Mouse (Mus musculus): ENCODE results near the gene Polg. TPM values are rescaled to one million over a fixed set of nuclear protein-coding genes. Genes with fewer than 3 reads are reported as not detected.

The Polg gene
- total RNA-seq, 2 experiments from 2014 or later: 34.9 to 61.0 TPM

Other genes starting within 250 kb of the Polg start
- gene Abhd2, start 193.2 kb downstream of the Polg start, total RNA-seq (2014; fragmentation: Nextera tagmentation): 55.3 and 56.0 TPM in 2 replicates
- 33.3 and 33.4 TPM in 2 replicates for gene Abhd2, start 193.2 kb downstream of the Polg start, total RNA-seq (2017)
- gene Rlbp1, start 79.3 kb downstream of the Polg start, total RNA-seq (2014; fragmentation: Nextera tagmentation): not detected in 2 replicates
- gene Rlbp1, start 79.3 kb downstream of the Polg start, total RNA-seq (2017): not detected in 2 replicates
- 17.8 and 29.7 TPM in 2 replicates for gene Fanci, start 74.4 kb downstream of the Polg start, total RNA-seq (2014; fragmentation: Nextera tagmentation)
- 22.8 and 24.0 TPM in 2 replicates for gene Fanci, start 74.4 kb downstream of the Polg start, total RNA-seq (2017)
- 1.2 TPM in 1 of 2 replicates, not detected in the other for gene Rhcg, start 151.3 kb upstream of the Polg start, total RNA-seq (2014; fragmentation: Nextera tagmentation)
- gene Rhcg, start 151.3 kb upstream of the Polg start, total RNA-seq (2017): 0.13 and 0.21 TPM in 2 replicates
- 26.5 and 36.5 TPM in 2 replicates for gene Ticrr, start 193.8 kb upstream of the Polg start, total RNA-seq (2014; fragmentation: Nextera tagmentation)
- 14.0 and 14.3 TPM in 2 replicates for gene Ticrr, start 193.8 kb upstream of the Polg start, total RNA-seq (2017)
- gene Kif7, start 249.4 kb upstream of the Polg start, total RNA-seq (2014; fragmentation: Nextera tagmentation): 0.64 TPM in 1 of 2 replicates, not detected in the other
- 1.3 and 3.6 TPM in 2 replicates for gene Kif7, start 249.4 kb upstream of the Polg start, total RNA-seq (2017)

All from granulocyte monocyte progenitor cell, adult 5-6 weeks (primary cell).